Mouse (Mus musculus) midbrain, embryonic 14.5 days (tissue): ENCODE measurements around the gene Scnm1. TPM values are rescaled to one million over a fixed set of nuclear protein-coding genes. Genes with fewer than 3 reads are reported as not detected.

Source experiments
- ATAC-seq: fragments of 200-750 bp; cut with Nextera tagmentation; 2 replicates; pipeline ENCODE4 v1.8.0; 2017; ENCODE audit warnings: moderate number of reproducible peaks, moderate library complexity; ENCODE audit not compliant: low FRiP score, low TSS enrichment
- DNase-seq: peaks from one replicate; pipeline ENCODE4 v3.0.0-alpha.2; 2015
- H3K27ac ChIP-seq: fragments of 300-500 bp; sonication (generic); replicated peaks from 2 replicates; pipeline ENCODE4 v1.5.1; 2014; ENCODE audit warnings: mild to moderate bottlenecking, low read depth, low read length, moderate library complexity
- H3K27me3 ChIP-seq: fragments of 300-500 bp; sonication (generic); 2 replicates; pipeline ENCODE4 v1.6.1; 2014; ENCODE audit warnings: low read length, control low read depth, mixed read lengths; ENCODE audit not compliant: control insufficient read depth, insufficient read depth
- H3K36me3 ChIP-seq: fragments of 300-500 bp; sonication (generic); 2 replicates; pipeline ENCODE4 v1.6.1; 2014; ENCODE audit warnings: low read length, control low read depth; ENCODE audit not compliant: control insufficient read depth, insufficient read depth
- H3K4me1 ChIP-seq: fragments of 300-500 bp; sonication (generic); 2 replicates; pipeline ENCODE4 v1.6.1; 2014; ENCODE audit warnings: mild to moderate bottlenecking, antibody characterized with exemption, low read length, control low read depth; ENCODE audit not compliant: control insufficient read depth, insufficient read depth
- H3K4me2 ChIP-seq: fragments of 300-500 bp; sonication (generic); 2 replicates; pipeline ENCODE4 v1.6.1; 2014; ENCODE audit warnings: mild to moderate bottlenecking, low read length, moderate library complexity
- H3K4me3 ChIP-seq: fragments of 300-500 bp; sonication (generic); replicated peaks from 2 replicates; pipeline ENCODE4 v1.5.1; 2014; ENCODE audit warnings: low read depth, low read length
- H3K9ac ChIP-seq: fragments of 300-500 bp; sonication (generic); replicated peaks from 2 replicates; pipeline ENCODE4 v1.6.1; 2014; ENCODE audit warnings: mild to moderate bottlenecking, low read length, moderate library complexity
- H3K9me3 ChIP-seq: fragments of 300-500 bp; sonication (generic); 2 replicates; pipeline ENCODE4 v1.6.1; 2016; ENCODE audit warnings: low read length, control low read depth, mixed read lengths; ENCODE audit not compliant: control insufficient read depth
- WGBS: fragments of 180-500 bp; shearing (Covaris S2); extraction: QIAGEN DNeasy Blood & Tissue Kit; methylation state at CpG from one replicate; pipeline ENCODE4 v1.1.7; 2014; 5-methylcytosine and 5-hydroxymethylcytosine counted together
- polyA plus RNA-seq: library from polyadenylated mRNA; unstranded; fragments of >200 nt; fragmentation: Nextera tagmentation; extraction: Ambion mirVana; gene quantifications from 2 replicates; pipeline ENCODE4 v1.2.1, GENCODE M21; 2014

Scnm1 gene
- 86.6 and 102 TPM in 2 replicates for polyA plus RNA-seq

GRCm38 (mm10) chr3:95133680-95134101 is at the start of gene Scnm1, which contains the start of gene Lysmd1:
Gene Scnm1, minus strand, starts transcription at chr3:95134011.
Gene Lysmd1, plus strand, starts transcription at chr3:95134088.
- Histone ChIP-seq H3K4me3 (peak within 1 kb of the TSS; percentile 52), H3K4me1 (peaks cover 17% of the 10 kb centered on the region), H3K27ac (peak within 1 kb of the TSS; percentile 62), H3K27me3 (no peaks in the 10 kb centered on the region), H3K4me2 (peak within 1 kb of the TSS; percentile 73), H3K9ac (peak within 1 kb of the TSS; percentile 59), H3K36me3 (peaks cover 26% of the 10 kb centered on the region), H3K9me3 (no peaks in the 10 kb centered on the region)
- ATAC-seq (peak; percentile 92), DNase-seq (peak; percentile 97)
- under 1% methylated on average over 20 of the region's 20 CpGs for whole genome bisulfite sequencing

GRCm38 (mm10) chr3:95181841-95182240 is 48.0 kb upstream of the Scnm1 start:
- no peak overlapping the region for H3K4me2 ChIP-seq
- no peak overlapping the region for H3K9ac ChIP-seq
- WGBS = 71% methylated on average over 1 of the region's 1 CpGs
- H3K27ac ChIP-seq = no peak overlapping the region
- ATAC-seq = no peak
- no peak overlapping the region for H3K4me3 ChIP-seq
- DNase-seq = no peak
- H3K4me1 ChIP-seq = no peaks in the 10 kb centered on the region
- peaks cover 30% of the 10 kb centered on the region for H3K36me3 ChIP-seq
- no peaks in the 10 kb centered on the region for H3K9me3 ChIP-seq
- H3K27me3 ChIP-seq = no peaks in the 10 kb centered on the region

- no peak overlapping the region for H3K27ac ChIP-seq
- no peak overlapping the region for H3K9ac ChIP-seq
- H3K9me3 ChIP-seq = no peaks in the 10 kb centered on the region
- H3K4me3 ChIP-seq = no peak overlapping the region
- no peak for ATAC-seq
- DNase-seq = no peak
- H3K4me1 ChIP-seq = no peaks in the 10 kb centered on the region
- no peak overlapping the region for H3K4me2 ChIP-seq
- H3K36me3 ChIP-seq = peaks cover 12% of the 10 kb centered on the region
- no peaks in the 10 kb centered on the region for H3K27me3 ChIP-seq
- 81% methylated on average over 3 of the region's 3 CpGs for WGBS
Measured at GRCm38 (mm10) chr3:95179890-95180289, 46.1 kb upstream of the Scnm1 start.

- Histone ChIP-seq H3K4me3 (no peak overlapping the region), H3K4me1 (no peaks in the 10 kb centered on the region), H3K9me3 (no peaks in the 10 kb centered on the region), H3K36me3 (peaks cover 4% of the 10 kb centered on the region), H3K27me3 (no peaks in the 10 kb centered on the region), H3K27ac (no peak overlapping the region), H3K9ac (no peak overlapping the region), H3K4me2 (no peak overlapping the region)
- WGBS = 88% methylated on average over 5 of the region's 5 CpGs
- DNase-seq (no peak), ATAC-seq (no peak)
Measured at GRCm38 (mm10) chr3:95178948-95179347, 45.1 kb upstream of the Scnm1 start.

GRCm38 (mm10) chr3:95177583-95177982 is 43.8 kb upstream of the Scnm1 start:
- ATAC-seq (no peak), DNase-seq (no peak)
- H3K9me3 ChIP-seq = no peaks in the 10 kb centered on the region
- peaks cover 4% of the 10 kb centered on the region; the same call in 1 of the 2 replicates for H3K27me3 ChIP-seq
- no peak overlapping the region for H3K9ac ChIP-seq
- H3K36me3 ChIP-seq = peaks cover 15% of the 10 kb centered on the region
- H3K4me1 ChIP-seq = peaks cover 7% of the 10 kb centered on the region; the same call in 1 of the 2 replicates
- no peak overlapping the region for H3K27ac ChIP-seq
- no peak overlapping the region for H3K4me2 ChIP-seq
- WGBS = 83% methylated on average over 6 of the region's 6 CpGs
- H3K4me3 ChIP-seq = no peak overlapping the region

- H3K36me3 ChIP-seq = peaks cover 26% of the 10 kb centered on the region
- peaks cover 15% of the 10 kb centered on the region for H3K27me3 ChIP-seq
- H3K4me2 ChIP-seq = no peak overlapping the region
- H3K4me1 ChIP-seq = peaks cover 7% of the 10 kb centered on the region; the same call in 1 of the 2 replicates
- no peak overlapping the region for H3K27ac ChIP-seq
- no peak overlapping the region for H3K9ac ChIP-seq
- 50% methylated on average over 3 of the region's 3 CpGs for WGBS
- H3K4me3 ChIP-seq = no peak overlapping the region
- H3K9me3 ChIP-seq = no peaks in the 10 kb centered on the region
- ATAC-seq (no peak), DNase-seq (no peak)
Measured at GRCm38 (mm10) chr3:95176500-95176899, 42.7 kb upstream of the Scnm1 start.

GRCm38 (mm10) chr3:95174011-95174592 is 40.3 kb upstream of the Scnm1 start:
- 3% methylated on average over 16 of the region's 16 CpGs for WGBS
- H3K36me3 ChIP-seq = peaks cover 50% of the 10 kb centered on the region
- H3K9ac ChIP-seq = no peak overlapping the region
- H3K4me1 ChIP-seq = peaks cover 7% of the 10 kb centered on the region; the same call in 1 of the 2 replicates
- no peaks in the 10 kb centered on the region for H3K9me3 ChIP-seq
- DNase-seq = peak; percentile 87
- ATAC-seq = peak; percentile 65
- H3K4me2 ChIP-seq = peak overlapping the region; percentile 24; the same call in 1 of the 2 replicates
- no peak overlapping the region for H3K4me3 ChIP-seq
- H3K27me3 ChIP-seq = peaks cover 39% of the 10 kb centered on the region
- no peak overlapping the region for H3K27ac ChIP-seq

GRCm38 (mm10) chr3:95173256-95173949 is 39.6 kb upstream of the Scnm1 start:
- no peak overlapping the region for H3K27ac ChIP-seq
- peaks cover 57% of the 10 kb centered on the region for H3K36me3 ChIP-seq
- H3K9me3 ChIP-seq = no peaks in the 10 kb centered on the region
- peaks cover 7% of the 10 kb centered on the region; the same call in 1 of the 2 replicates for H3K4me1 ChIP-seq
- peaks cover 44% of the 10 kb centered on the region for H3K27me3 ChIP-seq
- H3K9ac ChIP-seq = 0 out of 2 replicates have a peak overlapping the region, but pooled peaks have one; percentile 6
- DNase-seq (peak; percentile 60), ATAC-seq (0 out of 2 replicates have a peak, but pooled peaks have one; percentile 32)
- H3K4me3 ChIP-seq = no peak overlapping the region
- WGBS = 5% methylated on average over 57 of the region's 58 CpGs
- peak overlapping the region; percentile 32; the same call in 1 of the 2 replicates for H3K4me2 ChIP-seq
